Mouse (Mus musculus) frontal cortex, postnatal 36 days (tissue): Measurements from ENCODE around the gene Kif9.

Experiments
- DNase-seq, 2 experiments: peaks; one replicate each; pipeline ENCODE4 v3.0.0; 2022; ENCODE audit warnings: low spot score in 2 of 2

Gene Kif9

GRCm38 (mm10) chr9:110529002-110529737 lies 52.4 kb downstream of the Kif9 start:
- no peak for DNase-seq

GRCm38 (mm10) chr9:110530650-110531049 lies 53.9 kb downstream of the Kif9 start:
- DNase-seq: no peak

- DNase-seq: no peak
Measured at GRCm38 (mm10) chr9:110531151-110531791, 54.5 kb downstream of the Kif9 start.

- peak; percentile 91 to 92 for DNase-seq
Measured at GRCm38 (mm10) chr9:110531914-110532489, 55.2 kb downstream of the Kif9 start.

- DNase-seq: peak; percentile 63 to 71
Measured at GRCm38 (mm10) chr9:110532538-110533291, 56.0 kb downstream of the Kif9 start, which contains the start of gene Setd2. Gene Setd2 (plus strand): TSS chr9:110532597.

DNA sequence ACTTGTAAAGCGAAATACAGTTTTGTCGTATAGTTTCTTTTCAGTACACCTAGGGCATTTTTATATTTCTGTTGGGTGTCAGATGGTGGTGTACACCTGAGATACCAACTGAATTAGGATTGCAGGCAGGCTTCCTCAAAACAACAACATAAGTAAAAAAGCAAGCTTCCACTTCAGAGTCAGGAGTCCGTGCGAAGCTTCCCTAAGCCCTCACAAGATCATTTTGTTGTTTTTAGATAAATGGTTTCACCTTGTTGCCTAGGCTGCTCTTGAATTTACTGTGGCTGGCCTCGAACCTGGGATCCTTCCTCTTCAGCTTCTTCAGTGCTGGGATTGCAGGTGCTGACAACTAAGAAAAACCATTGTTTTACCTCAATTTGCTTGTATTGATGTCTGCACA lies 56.9 kb downstream of the Kif9 start:
- DNase-seq: no peak

DNA sequence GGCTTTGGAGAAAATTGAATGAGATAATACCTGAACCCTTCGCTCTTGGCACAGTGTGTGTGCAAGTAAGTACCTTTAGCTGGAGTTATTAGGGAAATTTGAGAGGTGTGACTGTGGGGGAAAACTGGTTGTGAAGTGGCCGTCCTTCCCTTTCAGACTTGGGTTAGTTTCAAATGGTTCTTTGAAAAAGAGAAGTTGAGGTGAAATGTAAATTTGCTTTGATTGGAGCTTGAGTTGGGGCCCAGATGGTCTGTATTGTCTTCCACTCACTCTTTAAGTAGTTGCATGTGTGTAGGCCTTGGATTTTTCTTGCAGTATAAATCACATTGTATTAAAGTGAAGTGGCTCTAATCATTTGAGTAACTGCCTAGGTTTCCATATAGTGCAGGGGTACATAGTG lies 58.4 kb downstream of the Kif9 start:
- DNase-seq: no peak

DNA sequence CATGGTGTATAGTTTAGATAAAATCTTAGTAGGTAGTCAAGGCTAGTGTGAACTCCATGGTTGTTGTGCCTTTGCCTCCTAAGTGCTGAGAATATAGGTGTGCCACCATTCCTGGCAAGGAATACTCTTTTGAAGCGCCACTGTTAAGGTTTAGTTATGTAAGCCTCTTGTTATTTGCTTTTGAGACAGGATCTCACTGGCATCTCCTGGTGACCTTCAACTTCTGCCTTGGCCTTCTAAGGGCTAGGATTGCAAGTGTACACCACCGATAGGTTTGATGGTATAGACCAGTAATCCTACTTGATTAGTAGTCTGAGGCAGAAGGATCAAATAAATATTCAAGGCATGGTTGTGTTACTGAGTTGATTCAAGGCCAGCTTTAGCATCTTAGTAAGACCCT lies 59.9 kb downstream of the Kif9 start:
- DNase-seq: no peak

- DNase-seq: peak in 1 of 2 experiments; percentile 41
Measured at GRCm38 (mm10) chr9:110538511-110538910, 61.8 kb downstream of the Kif9 start.

DNA sequence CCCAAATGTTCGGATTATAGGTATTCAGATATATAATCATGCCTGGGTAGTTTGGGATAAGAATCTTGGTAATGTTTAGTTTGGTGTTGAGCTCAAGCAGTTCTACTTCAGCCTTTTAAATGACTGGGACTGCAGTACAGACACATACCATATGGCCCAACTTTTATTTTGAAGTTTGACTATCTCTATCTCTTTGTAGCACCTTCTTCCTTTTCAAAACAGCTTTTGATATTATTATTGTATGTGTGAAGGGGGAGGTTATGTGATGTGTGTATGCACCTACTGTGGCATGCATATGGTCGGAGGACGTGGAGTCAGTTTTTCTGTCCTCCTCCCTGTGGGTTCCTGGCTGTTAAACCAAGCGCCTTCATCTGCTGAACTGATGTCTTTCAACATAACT lies 65.2 kb downstream of the Kif9 start:
- no peak for DNase-seq

- DNase-seq: no peak
Measured at GRCm38 (mm10) chr9:110548261-110548660, 71.5 kb downstream of the Kif9 start.

GRCm38 (mm10) chr9:110568309-110568708 lies 91.6 kb downstream of the Kif9 start:
- no peak for DNase-seq
